Mouse (Mus musculus) heart, postnatal 10 days (tissue): ENCODE measurements around the gene Ccdc83. TPM values are rescaled to one million over a fixed set of nuclear protein-coding genes. Genes with fewer than 3 reads are reported as not detected.
"Not testable (repeated sequence)": the region's sequence is repeated elsewhere in the genome, so short reads cannot be mapped to it uniquely, and the experiment has no call there.

Source experiments
- DNase-seq, 2 experiments: peaks; one replicate each; pipeline ENCODE4 v3.0.0; 2021
- intact Hi-C: fragments of 180-260 bp; cut with DNase I; formaldehyde crosslinking; loops from one replicate; pipeline ENCODE4 v1.15.1; 2025
- total RNA-seq, 2 experiments: library from RNA; stranded (reverse); gene quantifications; 2 replicates each; pipeline ENCODE4 v1.2.3; 2021

Ccdc83 gene
- total RNA-seq, 2 experiments from 2014 or later = not detected

DNA sequence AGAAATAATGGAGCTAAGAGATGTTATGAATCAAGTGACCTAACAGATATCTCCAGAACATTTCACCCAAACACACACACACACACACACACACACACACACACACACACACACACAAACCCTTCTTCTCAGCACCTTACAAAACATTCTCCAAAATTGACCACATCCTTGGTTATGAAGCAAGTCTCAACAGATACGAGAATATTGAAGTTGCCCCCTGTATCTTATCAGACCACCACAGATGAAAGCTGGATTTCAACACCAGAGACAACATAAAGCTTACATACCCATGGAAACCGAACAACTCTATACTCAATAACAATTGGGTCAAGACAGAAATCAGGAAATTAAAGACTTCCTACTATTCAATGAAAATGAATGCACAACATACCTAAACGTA is 4.6 kb upstream of the Ccdc83 start:
- intact Hi-C loops = no loop called here
- DNase-seq = no peak

DNA sequence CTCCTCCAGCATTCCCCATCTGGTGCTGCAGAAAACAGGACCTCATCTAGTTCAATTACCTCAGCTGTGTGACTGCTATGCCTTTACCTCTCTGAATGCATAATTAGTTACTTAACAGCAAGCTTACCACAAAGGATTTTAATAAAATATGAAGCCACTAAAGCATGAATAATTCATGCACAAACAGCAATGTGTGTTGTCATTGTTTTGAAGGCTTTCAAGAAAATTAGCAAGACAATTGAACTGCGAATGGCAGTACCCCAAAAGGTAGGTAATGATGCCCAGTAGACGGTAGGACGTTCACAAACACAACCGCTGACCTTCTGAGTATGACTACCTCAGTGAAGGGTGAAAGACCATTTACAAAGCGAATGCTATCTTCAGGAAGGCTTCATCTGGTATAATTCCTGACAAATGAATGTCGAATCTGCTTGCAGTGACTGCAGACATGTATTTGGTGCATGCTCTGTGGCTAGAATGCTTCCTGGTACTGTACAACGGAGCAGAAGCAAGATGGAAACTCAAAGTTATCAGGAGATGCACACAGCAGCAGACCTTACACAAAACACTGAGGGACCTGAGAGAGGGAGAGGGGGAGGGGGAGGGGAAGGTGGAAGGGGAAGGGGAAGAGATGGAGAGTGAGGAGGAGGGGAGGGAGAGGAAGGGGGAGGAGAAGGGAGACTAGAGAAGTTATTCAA is 3.5 kb downstream of the Ccdc83 start:
- no peak for DNase-seq
- intact Hi-C loops = no loop called here

GRCm38 (mm10) chr7:90259899-90260298 is 5.7 kb downstream of the Ccdc83 start:
- DNase-seq = no peak
- intact Hi-C loops = no loop called here

GRCm38 (mm10) chr7:90258701-90259100 is 6.9 kb downstream of the Ccdc83 start:
- intact Hi-C loops = no loop called here
- peak; percentile 47 to 54 for DNase-seq

- intact Hi-C loops = no loop called here
- peak in 1 of 2 experiments; percentile 34 for DNase-seq
These were observed 12.6 kb downstream of the Ccdc83 start for GRCm38 (mm10) chr7:90252946-90253345.

- DNase-seq = no peak
- intact Hi-C loops = no loop called here
These were observed 21.9 kb downstream of the Ccdc83 start for GRCm38 (mm10) chr7:90243643-90244042.

GRCm38 (mm10) chr7:90243151-90243550 is 22.4 kb downstream of the Ccdc83 start:
- intact Hi-C loops = no loop called here
- DNase-seq = no peak

GRCm38 (mm10) chr7:90236289-90236905 is 29.2 kb downstream of the Ccdc83 start:
- DNase-seq = no peak
- intact Hi-C loops = no loop called here

- peak; percentile 64 to 66 for DNase-seq
- intact Hi-C loops = no loop called here
These were observed 31.7 kb downstream of the Ccdc83 start for GRCm38 (mm10) chr7:90233921-90234320.

- no peak for DNase-seq
- intact Hi-C loops = loop anchor here (2.0 kb wide), 1 partner anchor 33 kb away; the partner anchor contains the start of gene Ccdc83
These were observed 34.1 kb downstream of the Ccdc83 start for GRCm38 (mm10) chr7:90231431-90231830.

DNA sequence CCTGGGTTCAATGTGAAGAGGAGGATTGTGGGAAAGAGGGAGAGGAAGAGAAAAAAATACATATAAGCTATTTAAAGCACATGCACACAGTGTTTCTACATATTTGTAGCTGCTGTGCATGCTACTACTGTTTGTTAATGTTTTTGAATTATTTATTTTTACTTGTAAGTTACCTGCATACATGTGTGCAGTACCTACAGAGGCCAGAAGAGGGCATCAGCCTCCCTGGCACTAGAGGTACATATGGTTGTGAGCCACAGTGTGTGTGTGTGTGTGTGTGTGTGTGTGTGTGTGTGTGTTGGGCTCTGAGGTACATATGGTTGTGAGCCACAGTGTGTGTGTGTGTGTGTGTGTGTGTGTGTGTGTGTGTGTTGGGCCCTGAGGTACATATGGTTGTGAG is 36.7 kb downstream of the Ccdc83 start:
- intact Hi-C loops = not testable (repeated sequence)

DNA sequence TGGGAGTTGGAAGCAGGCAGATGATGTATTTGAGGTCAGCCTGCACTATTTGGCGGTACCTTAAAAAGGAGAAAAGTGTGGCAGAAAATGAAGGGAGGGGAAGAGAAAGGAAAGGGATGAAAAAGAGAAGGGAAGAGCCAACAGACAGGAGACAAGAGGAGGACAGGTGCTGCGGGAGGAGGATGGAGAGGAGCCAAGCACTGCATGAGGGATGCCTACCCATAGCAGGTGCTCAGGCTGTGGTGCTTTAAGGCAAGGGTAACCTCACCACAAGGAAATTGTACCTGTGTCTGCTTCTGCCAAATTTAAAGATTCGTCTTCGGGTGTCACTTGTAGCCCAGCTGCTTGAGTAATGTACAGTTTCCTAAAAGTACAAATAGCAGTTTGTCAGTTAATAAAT is 37.5 kb downstream of the Ccdc83 start:
- intact Hi-C loops = no loop called here
- DNase-seq = no peak

More for the DNA sequence above, 36.7 kb downstream of the Ccdc83 start:
- DNase-seq = not testable (repeated sequence)

GRCm38 (mm10) chr7:90221487-90221886 is 44.1 kb downstream of the Ccdc83 start:
- DNase-seq = no peak

GRCm38 (mm10) chr7:90218122-90218521 is 47.5 kb downstream of the Ccdc83 start:
- intact Hi-C loops = no loop called here
- no peak for DNase-seq

More at GRCm38 (mm10) chr7:90221487-90221886, 44.1 kb downstream of the Ccdc83 start:
- intact Hi-C loops = no loop called here

DNA sequence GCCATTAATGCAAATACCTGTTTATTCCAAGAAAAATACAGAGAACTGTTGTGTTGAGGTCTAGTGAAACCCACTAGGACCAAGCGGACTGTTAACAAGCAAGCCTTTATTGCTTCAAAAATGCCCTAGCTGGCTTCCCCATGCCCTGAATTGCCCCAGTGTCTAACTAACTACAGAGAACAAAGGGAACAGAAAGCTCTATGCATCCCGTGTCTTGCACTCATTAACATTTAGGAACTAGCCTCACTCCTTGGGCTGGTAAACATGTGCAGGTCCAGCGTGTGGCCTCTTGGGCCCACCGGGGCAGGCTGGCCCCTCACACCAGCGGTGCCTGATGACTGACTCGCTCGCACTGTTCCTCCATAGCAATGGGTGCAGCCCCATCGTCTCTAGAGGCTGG is 49.1 kb downstream of the Ccdc83 start:
- intact Hi-C loops = no loop called here

GRCm38 (mm10) chr7:90210947-90211346 is 54.6 kb downstream of the Ccdc83 start:
- intact Hi-C loops = no loop called here
- DNase-seq = no peak

More for the DNA sequence above, 49.1 kb downstream of the Ccdc83 start:
- no peak for DNase-seq

DNA sequence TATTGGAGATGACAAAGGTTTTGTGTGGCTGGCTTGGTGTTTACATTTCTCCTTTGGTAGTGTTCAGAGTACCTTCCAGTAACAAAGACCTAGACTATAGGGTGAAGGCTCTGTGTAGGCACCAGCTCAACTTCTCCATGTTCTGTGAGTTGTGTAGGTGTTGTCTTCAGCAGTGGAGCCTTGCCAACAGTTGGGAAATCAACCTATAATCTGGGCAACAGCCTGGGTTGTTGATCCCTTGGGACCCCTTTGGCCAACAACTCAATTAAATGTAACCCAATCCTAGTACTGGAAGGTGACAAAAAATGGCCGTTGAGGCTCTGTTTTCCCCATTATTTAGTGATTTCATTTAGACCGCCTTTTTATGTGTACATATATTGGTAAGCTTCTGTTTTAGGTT is 55.5 kb downstream of the Ccdc83 start:
- DNase-seq = no peak
- intact Hi-C loops = no loop called here

- DNase-seq = no peak
- intact Hi-C loops = no loop called here
These were observed 61.7 kb downstream of the Ccdc83 start for GRCm38 (mm10) chr7:90203914-90204313.

DNA sequence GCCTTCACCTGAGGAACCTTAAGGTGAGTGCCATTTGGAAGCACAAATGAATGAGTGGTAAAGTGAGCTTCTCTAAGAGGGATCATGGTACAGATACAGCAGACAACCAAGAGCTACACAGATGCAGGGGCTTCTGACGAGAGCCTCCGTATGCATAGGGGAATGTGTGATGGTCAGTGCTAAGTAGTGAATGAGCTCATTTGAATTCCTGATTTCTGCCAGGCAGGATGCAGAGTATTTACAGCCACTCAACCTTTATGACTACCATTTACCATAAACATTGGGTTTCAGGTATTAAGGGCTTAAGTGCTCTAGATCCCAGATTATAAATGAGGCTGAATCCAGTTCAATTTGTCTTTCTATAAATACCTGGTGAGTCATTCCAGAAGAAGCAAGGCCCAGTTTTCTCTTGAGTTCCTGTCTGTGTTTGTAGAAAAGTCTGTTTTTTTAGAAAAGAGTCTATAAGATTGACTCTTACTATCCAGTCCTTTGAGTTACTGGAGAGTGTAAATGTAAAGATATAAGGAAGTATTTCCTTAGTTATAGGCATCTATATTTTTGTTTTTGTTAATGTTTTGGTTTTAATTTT is 63.6 kb downstream of the Ccdc83 start:
- DNase-seq = no peak
- intact Hi-C loops = no loop called here

- no peak for DNase-seq
- intact Hi-C loops = no loop called here
These were observed 65.3 kb downstream of the Ccdc83 start for GRCm38 (mm10) chr7:90200251-90200650.

GRCm38 (mm10) chr7:90180635-90181034 is 84.9 kb downstream of the Ccdc83 start:
- intact Hi-C loops = no loop called here
- DNase-seq = no peak

GRCm38 (mm10) chr7:90175576-90175975 is 90.0 kb downstream of the Ccdc83 start:
- intact Hi-C loops = no loop called here
- DNase-seq = no peak
